Mouse (Mus musculus): ENCODE measurements around the gene Icam2. TPM values are rescaled to one million over a fixed set of nuclear protein-coding genes. Genes with fewer than 3 reads are reported as not detected.
"Not testable (repeated sequence)": the region's sequence is repeated elsewhere in the genome, so short reads cannot be mapped to it uniquely, and the experiment has no call there.

Icam2 gene
- polyA plus RNA-seq, 1 experiment from 2014 or later = 12.4 TPM

- ATAC-seq (ENCODE audit: low FRiP score, low TSS enrichment) = no peak
Observed at GRCm38 (mm10) chr11:106349772-106350171, 38.1 kb downstream of the Icam2 start.

GRCm38 (mm10) chr11:106344910-106345309, 43.0 kb downstream of the Icam2 start:
- H3K36me3 ChIP-seq (ENCODE audit: control insufficient read depth, insufficient read depth, low read length) = no peaks in the 10 kb centered on the region
- no peaks in the 10 kb centered on the region for H3K9me3 ChIP-seq (ENCODE audit: control insufficient read depth, low read length)
- ATAC-seq (ENCODE audit: low FRiP score, low TSS enrichment) (no peak), DNase-seq (peak; percentile 28)
- no peak overlapping the region for H3K9ac ChIP-seq (replicated peaks; ENCODE audit: low read length)
- no peak overlapping the region for H3K4me3 ChIP-seq (replicated peaks; ENCODE audit: low read depth, low read length)
- WGBS = 29% methylated on average over 6 of the region's 6 CpGs
- no peaks in the 10 kb centered on the region for H3K27me3 ChIP-seq (ENCODE audit: control insufficient read depth, insufficient read depth, low read length)
- no peak overlapping the region for H3K4me2 ChIP-seq (ENCODE audit: low read length)
- H3K4me1 ChIP-seq (ENCODE audit: control insufficient read depth, insufficient read depth, low read length) = 0 out of 2 replicates have a peak, but pooled peaks cover 10% of the 10 kb centered on the region
- H3K27ac ChIP-seq (replicated peaks; ENCODE audit: low read depth, low read length) = no peak overlapping the region

More at GRCm38 (mm10) chr11:106349772-106350171, 38.1 kb downstream of the Icam2 start:
- no peak overlapping the region for H3K4me3 ChIP-seq (replicated peaks; ENCODE audit: low read depth, low read length)
- no peak overlapping the region for H3K4me2 ChIP-seq (ENCODE audit: low read length)
- H3K27me3 ChIP-seq (ENCODE audit: control insufficient read depth, insufficient read depth, low read length) = no peaks in the 10 kb centered on the region
- H3K36me3 ChIP-seq (ENCODE audit: control insufficient read depth, insufficient read depth, low read length) = no peaks in the 10 kb centered on the region
- H3K4me1 ChIP-seq (ENCODE audit: control insufficient read depth, insufficient read depth, low read length) = 0 out of 2 replicates have a peak, but pooled peaks cover 6% of the 10 kb centered on the region
- H3K9me3 ChIP-seq (ENCODE audit: control insufficient read depth, low read length) = no peaks in the 10 kb centered on the region
- no peak for DNase-seq
- H3K27ac ChIP-seq (replicated peaks; ENCODE audit: low read depth, low read length) = no peak overlapping the region
- 84% methylated on average over 6 of the region's 6 CpGs for WGBS
- no peak overlapping the region for H3K9ac ChIP-seq (replicated peaks; ENCODE audit: low read length)

- Histone ChIP-seq H3K4me3 (replicated peaks; ENCODE audit: low read depth, low read length) (no peak overlapping the region), H3K27ac (replicated peaks; ENCODE audit: low read depth, low read length) (no peak overlapping the region), H3K4me2 (ENCODE audit: low read length) (no peak overlapping the region), H3K27me3 (ENCODE audit: control insufficient read depth, insufficient read depth, low read length) (no peaks in the 10 kb centered on the region), H3K4me1 (ENCODE audit: control insufficient read depth, insufficient read depth, low read length) (0 out of 2 replicates have a peak, but pooled peaks cover 13% of the 10 kb centered on the region), H3K36me3 (ENCODE audit: control insufficient read depth, insufficient read depth, low read length) (no peaks in the 10 kb centered on the region), H3K9ac (replicated peaks; ENCODE audit: low read length) (no peak overlapping the region), H3K9me3 (ENCODE audit: control insufficient read depth, low read length) (no peaks in the 10 kb centered on the region)
- DNase-seq = no peak
- WGBS = 86% methylated on average over 9 of the region's 9 CpGs
- no peak for ATAC-seq (ENCODE audit: low FRiP score, low TSS enrichment)
Observed at GRCm38 (mm10) chr11:106340990-106341520, 46.8 kb downstream of the Icam2 start.

- not testable (repeated sequence) for H3K4me3 ChIP-seq (replicated peaks; ENCODE audit: low read depth, low read length); H3K9ac ChIP-seq (replicated peaks; ENCODE audit: low read length); ATAC-seq (ENCODE audit: low FRiP score, low TSS enrichment); H3K27ac ChIP-seq (replicated peaks; ENCODE audit: low read depth, low read length); DNase-seq; H3K27me3 ChIP-seq (ENCODE audit: control insufficient read depth, insufficient read depth, low read length); H3K9me3 ChIP-seq (ENCODE audit: control insufficient read depth, low read length); H3K36me3 ChIP-seq (ENCODE audit: control insufficient read depth, insufficient read depth, low read length); H3K4me2 ChIP-seq (ENCODE audit: low read length); H3K4me1 ChIP-seq (ENCODE audit: control insufficient read depth, insufficient read depth, low read length)
- WGBS = 90% methylated on average over 4 of the region's 4 CpGs
Observed at GRCm38 (mm10) chr11:106339323-106339722, 48.6 kb downstream of the Icam2 start.

- ATAC-seq (ENCODE audit: low FRiP score, low TSS enrichment) (no peak), DNase-seq (no peak)
- Histone ChIP-seq H3K27ac (replicated peaks; ENCODE audit: low read depth, low read length) (no peak overlapping the region), H3K4me3 (replicated peaks; ENCODE audit: low read depth, low read length) (no peak overlapping the region), H3K36me3 (ENCODE audit: control insufficient read depth, insufficient read depth, low read length) (no peaks in the 10 kb centered on the region), H3K9ac (replicated peaks; ENCODE audit: low read length) (no peak overlapping the region), H3K9me3 (ENCODE audit: control insufficient read depth, low read length) (no peaks in the 10 kb centered on the region), H3K27me3 (ENCODE audit: control insufficient read depth, insufficient read depth, low read length) (no peaks in the 10 kb centered on the region), H3K4me2 (ENCODE audit: low read length) (no peak overlapping the region), H3K4me1 (ENCODE audit: control insufficient read depth, insufficient read depth, low read length) (0 out of 2 replicates have a peak, but pooled peaks cover 3% of the 10 kb centered on the region)
- 81% methylated on average over 7 of the region's 7 CpGs for WGBS
Observed at GRCm38 (mm10) chr11:106338870-106339269, 49.0 kb downstream of the Icam2 start.

- ATAC-seq (ENCODE audit: low FRiP score, low TSS enrichment) (no peak), DNase-seq (no peak)
- Histone ChIP-seq H3K4me2 (ENCODE audit: low read length) (no peak overlapping the region), H3K9ac (replicated peaks; ENCODE audit: low read length) (no peak overlapping the region), H3K27me3 (ENCODE audit: control insufficient read depth, insufficient read depth, low read length) (no peaks in the 10 kb centered on the region), H3K27ac (replicated peaks; ENCODE audit: low read depth, low read length) (no peak overlapping the region), H3K9me3 (ENCODE audit: control insufficient read depth, low read length) (no peaks in the 10 kb centered on the region), H3K4me3 (replicated peaks; ENCODE audit: low read depth, low read length) (no peak overlapping the region), H3K4me1 (ENCODE audit: control insufficient read depth, insufficient read depth, low read length) (0 out of 2 replicates have a peak, but pooled peaks cover 3% of the 10 kb centered on the region), H3K36me3 (ENCODE audit: control insufficient read depth, insufficient read depth, low read length) (no peaks in the 10 kb centered on the region)
- WGBS = 69% methylated on average over 5 of the region's 5 CpGs
Observed at GRCm38 (mm10) chr11:106338029-106338428, 49.8 kb downstream of the Icam2 start.

- Histone ChIP-seq H3K9ac (replicated peaks; ENCODE audit: low read length) (no peak overlapping the region), H3K36me3 (ENCODE audit: control insufficient read depth, insufficient read depth, low read length) (no peaks in the 10 kb centered on the region), H3K4me3 (replicated peaks; ENCODE audit: low read depth, low read length) (no peak overlapping the region), H3K27ac (replicated peaks; ENCODE audit: low read depth, low read length) (no peak overlapping the region), H3K27me3 (ENCODE audit: control insufficient read depth, insufficient read depth, low read length) (no peaks in the 10 kb centered on the region), H3K4me1 (ENCODE audit: control insufficient read depth, insufficient read depth, low read length) (0 out of 2 replicates have a peak, but pooled peaks cover 3% of the 10 kb centered on the region), H3K9me3 (ENCODE audit: control insufficient read depth, low read length) (no peaks in the 10 kb centered on the region), H3K4me2 (ENCODE audit: low read length) (no peak overlapping the region)
- ATAC-seq (ENCODE audit: low FRiP score, low TSS enrichment) (no peak), DNase-seq (no peak)
- 12% methylated on average over 2 of the region's 2 CpGs for WGBS
Observed at GRCm38 (mm10) chr11:106334066-106334465, 53.8 kb downstream of the Icam2 start.

GRCm38 (mm10) chr11:106332458-106332857, 55.4 kb downstream of the Icam2 start:
- no peak overlapping the region for H3K9ac ChIP-seq (replicated peaks; ENCODE audit: low read length)
- H3K4me2 ChIP-seq (ENCODE audit: low read length) = no peak overlapping the region
- H3K27ac ChIP-seq (replicated peaks; ENCODE audit: low read depth, low read length) = no peak overlapping the region
- DNase-seq = no peak
- H3K4me1 ChIP-seq (ENCODE audit: control insufficient read depth, insufficient read depth, low read length) = no peaks in the 10 kb centered on the region
- WGBS = 66% methylated on average over 4 of the region's 4 CpGs
- no peaks in the 10 kb centered on the region for H3K36me3 ChIP-seq (ENCODE audit: control insufficient read depth, insufficient read depth, low read length)
- ATAC-seq (ENCODE audit: low FRiP score, low TSS enrichment) = no peak
- no peaks in the 10 kb centered on the region for H3K9me3 ChIP-seq (ENCODE audit: control insufficient read depth, low read length)
- no peaks in the 10 kb centered on the region for H3K27me3 ChIP-seq (ENCODE audit: control insufficient read depth, insufficient read depth, low read length)
- H3K4me3 ChIP-seq (replicated peaks; ENCODE audit: low read depth, low read length) = no peak overlapping the region

GRCm38 (mm10) chr11:106329682-106330081, 58.2 kb downstream of the Icam2 start:
- no peaks in the 10 kb centered on the region for H3K27me3 ChIP-seq (ENCODE audit: control insufficient read depth, insufficient read depth, low read length)
- H3K4me1 ChIP-seq (ENCODE audit: control insufficient read depth, insufficient read depth, low read length) = no peaks in the 10 kb centered on the region
- no peak overlapping the region for H3K9ac ChIP-seq (replicated peaks; ENCODE audit: low read length)
- ATAC-seq (ENCODE audit: low FRiP score, low TSS enrichment) = no peak
- no peak overlapping the region for H3K27ac ChIP-seq (replicated peaks; ENCODE audit: low read depth, low read length)
- no peaks in the 10 kb centered on the region for H3K36me3 ChIP-seq (ENCODE audit: control insufficient read depth, insufficient read depth, low read length)
- no peak overlapping the region for H3K4me3 ChIP-seq (replicated peaks; ENCODE audit: low read depth, low read length)
- no peak overlapping the region for H3K4me2 ChIP-seq (ENCODE audit: low read length)
- WGBS = 72% methylated on average over 7 of the region's 7 CpGs
- DNase-seq = peak; percentile 47
- H3K9me3 ChIP-seq (ENCODE audit: control insufficient read depth, low read length) = no peaks in the 10 kb centered on the region

Data from midbrain, embryonic 14.5 days (tissue).